Mouse (Mus musculus): Measurements from ENCODE around the gene Tmem116.

- TF ChIP-seq CTCF (IDR thresholded peaks at IDR 0.05; ENCODE audit: borderline replicate concordance, extremely low read depth, insufficient read depth, insufficient read length) (no peak), POLR2A (IDR thresholded peaks at IDR 0.05; ENCODE audit: borderline replicate concordance, extremely low read depth, insufficient read depth, insufficient read length, poor library complexity, severe bottlenecking) (no peak)
Measured at GRCm38 (mm10) chr5:121410975-121411374, 40.7 kb upstream of the Tmem116 start.

Data from brain, embryonic 14.5 days (tissue).